Mouse (Mus musculus) heart, adult 2 months (tissue): ENCODE data around the gene Tas2r143.

Experiments used
- CTCF ChIP-seq: fragments of 200-600 bp; IDR thresholded peaks from 2 replicates; pipeline ENCODE4 v1.8.1; 2022; ENCODE audit warnings: antibody characterized with exemption, mild to moderate bottlenecking, moderate library complexity
- POLR2A ChIP-seq: fragments of 200-500 bp; IDR thresholded peaks from 2 replicates; pipeline ENCODE4 v1.6.1; 2011; ENCODE audit warnings: mild to moderate bottlenecking, low read depth, low read length, control low read depth; ENCODE audit not compliant: insufficient read depth

DNA sequence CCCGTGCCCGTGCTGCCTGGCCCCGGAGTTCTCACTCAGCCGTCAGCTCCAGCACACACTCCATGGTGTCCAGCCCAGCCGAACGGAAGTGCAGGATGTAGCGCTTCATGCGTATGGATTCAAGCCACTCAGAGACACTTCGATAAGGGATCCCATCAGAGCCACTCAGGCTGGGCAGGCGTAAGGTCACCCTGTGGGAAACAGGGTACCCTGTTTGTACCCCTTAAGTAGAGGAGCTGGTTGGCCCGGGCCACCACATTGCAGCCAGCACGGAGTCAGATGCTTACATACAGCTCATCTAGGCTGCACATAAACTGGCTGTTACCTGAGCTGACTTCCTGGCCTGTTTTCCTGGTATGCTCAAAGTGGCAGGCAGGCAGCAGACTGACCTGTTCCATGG, 41.1 kb upstream of the Tas2r143 start:
- TF ChIP-seq CTCF: no peak
- TF ChIP-seq POLR2A: no peak
